Mouse (Mus musculus): ENCODE results near the gene Rbbp5. TPM values are rescaled to one million over a fixed set of nuclear protein-coding genes. Genes with fewer than 3 reads are reported as not detected.

Gene Rbbp5
- polyA plus RNA-seq, 1 experiment from 2014 or later, result 41.5 TPM

GRCm38 (mm10) chr1:132528071-132528470, 50.9 kb downstream of the Rbbp5 start:
- Histone ChIP-seq H3K9me3 (no peaks in the 10 kb centered on the region), H3K4me3 (no peak overlapping the region), H3K9ac (no peak overlapping the region), H3K27ac (no peak overlapping the region), H3K4me2 (no peak overlapping the region), H3K27me3 (no peaks in the 10 kb centered on the region), H3K36me3 (no peaks in the 10 kb centered on the region), H3K4me1 (peaks cover 17% of the 10 kb centered on the region)
- no peak for ATAC-seq (ENCODE audit: insufficient number of reproducible peaks, low FRiP score, low TSS enrichment, low read depth)
- 92% methylated on average over 13 of the region's 13 CpGs for WGBS

GRCm38 (mm10) chr1:132528647-132529334, 51.6 kb downstream of the Rbbp5 start:
- no peak overlapping the region for H3K9ac ChIP-seq
- H3K27ac ChIP-seq, result no peak overlapping the region
- no peak for ATAC-seq (ENCODE audit: insufficient number of reproducible peaks, low FRiP score, low TSS enrichment, low read depth)
- no peak overlapping the region for H3K4me3 ChIP-seq
- H3K27me3 ChIP-seq, result no peaks in the 10 kb centered on the region
- H3K4me1 ChIP-seq, result peaks cover 18% of the 10 kb centered on the region
- H3K9me3 ChIP-seq, result no peaks in the 10 kb centered on the region
- no peaks in the 10 kb centered on the region for H3K36me3 ChIP-seq
- H3K4me2 ChIP-seq, result no peak overlapping the region
- WGBS, result 82% methylated on average over 19 of the region's 19 CpGs

- Histone ChIP-seq H3K27ac (no peak overlapping the region), H3K9me3 (no peaks in the 10 kb centered on the region), H3K36me3 (no peaks in the 10 kb centered on the region), H3K4me3 (no peak overlapping the region), H3K27me3 (0 out of 2 replicates have a peak, but pooled peaks cover 6% of the 10 kb centered on the region), H3K9ac (no peak overlapping the region), H3K4me2 (no peak overlapping the region), H3K4me1 (peaks cover 18% of the 10 kb centered on the region)
- WGBS, result 7% methylated on average over 5 of the region's 5 CpGs
- no peak for ATAC-seq (ENCODE audit: insufficient number of reproducible peaks, low FRiP score, low TSS enrichment, low read depth)
Observed at GRCm38 (mm10) chr1:132530631-132531191, 53.5 kb downstream of the Rbbp5 start.

- Histone ChIP-seq H3K4me2 (no peak overlapping the region), H3K9ac (no peak overlapping the region), H3K9me3 (no peaks in the 10 kb centered on the region), H3K4me3 (no peak overlapping the region), H3K36me3 (no peaks in the 10 kb centered on the region), H3K4me1 (peaks cover 12% of the 10 kb centered on the region), H3K27me3 (0 out of 2 replicates have a peak, but pooled peaks cover 6% of the 10 kb centered on the region), H3K27ac (no peak overlapping the region)
- no peak for ATAC-seq (ENCODE audit: insufficient number of reproducible peaks, low FRiP score, low TSS enrichment, low read depth)
- 56% methylated on average over 9 of the region's 9 CpGs for WGBS
Observed at GRCm38 (mm10) chr1:132532521-132532920, 55.4 kb downstream of the Rbbp5 start.

GRCm38 (mm10) chr1:132533840-132534239, 56.7 kb downstream of the Rbbp5 start:
- Histone ChIP-seq H3K4me2 (no peak overlapping the region), H3K9ac (no peak overlapping the region), H3K36me3 (no peaks in the 10 kb centered on the region), H3K27ac (no peak overlapping the region), H3K4me3 (no peak overlapping the region), H3K9me3 (no peaks in the 10 kb centered on the region), H3K4me1 (peaks cover 12% of the 10 kb centered on the region), H3K27me3 (peaks cover 10% of the 10 kb centered on the region; the same call in 1 of the 2 replicates)
- WGBS, result 4% methylated on average over 8 of the region's 8 CpGs
- no peak for ATAC-seq (ENCODE audit: insufficient number of reproducible peaks, low FRiP score, low TSS enrichment, low read depth)

- H3K27me3 ChIP-seq, result peaks cover 24% of the 10 kb centered on the region
Observed at GRCm38 (mm10) chr1:132535541-132535940, 58.4 kb downstream of the Rbbp5 start.

GRCm38 (mm10) chr1:132536416-132536815, 59.3 kb downstream of the Rbbp5 start:
- no peak overlapping the region for H3K9ac ChIP-seq
- 81% methylated on average over 3 of the region's 3 CpGs for WGBS
- no peak overlapping the region for H3K27ac ChIP-seq
- H3K4me1 ChIP-seq, result peaks cover 9% of the 10 kb centered on the region
- H3K4me3 ChIP-seq, result no peak overlapping the region
- ATAC-seq (ENCODE audit: insufficient number of reproducible peaks, low FRiP score, low TSS enrichment, low read depth), result no peak
- no peak overlapping the region for H3K4me2 ChIP-seq
- H3K9me3 ChIP-seq, result no peaks in the 10 kb centered on the region
- H3K36me3 ChIP-seq, result no peaks in the 10 kb centered on the region
- H3K27me3 ChIP-seq, result peaks cover 33% of the 10 kb centered on the region

More at GRCm38 (mm10) chr1:132535541-132535940, 58.4 kb downstream of the Rbbp5 start:
- H3K27ac ChIP-seq, result no peak overlapping the region
- no peak overlapping the region for H3K4me3 ChIP-seq
- H3K36me3 ChIP-seq, result no peaks in the 10 kb centered on the region
- H3K9me3 ChIP-seq, result no peaks in the 10 kb centered on the region
- peaks cover 10% of the 10 kb centered on the region for H3K4me1 ChIP-seq
- no peak overlapping the region for H3K4me2 ChIP-seq
- H3K9ac ChIP-seq, result no peak overlapping the region
- ATAC-seq (ENCODE audit: insufficient number of reproducible peaks, low FRiP score, low TSS enrichment, low read depth), result no peak
- 87% methylated on average over 4 of the region's 4 CpGs for WGBS

- no peak overlapping the region for H3K9ac ChIP-seq
- H3K9me3 ChIP-seq, result no peaks in the 10 kb centered on the region
- peaks cover 46% of the 10 kb centered on the region for H3K27me3 ChIP-seq
- H3K27ac ChIP-seq, result no peak overlapping the region
- peaks cover 20% of the 10 kb centered on the region for H3K4me1 ChIP-seq
- no peak overlapping the region for H3K4me3 ChIP-seq
- no peaks in the 10 kb centered on the region for H3K36me3 ChIP-seq
- no peak overlapping the region for H3K4me2 ChIP-seq
- 75% methylated on average over 5 of the region's 5 CpGs for whole genome bisulfite sequencing
- no peak for ATAC-seq (ENCODE audit: insufficient number of reproducible peaks, low FRiP score, low TSS enrichment, low read depth)
Observed at GRCm38 (mm10) chr1:132537736-132538135, 60.6 kb downstream of the Rbbp5 start.

GRCm38 (mm10) chr1:132540701-132541100, 63.5 kb downstream of the Rbbp5 start:
- Histone ChIP-seq H3K4me1 (peaks cover 20% of the 10 kb centered on the region), H3K9me3 (no peaks in the 10 kb centered on the region), H3K36me3 (no peaks in the 10 kb centered on the region), H3K4me3 (no peak overlapping the region), H3K27me3 (peaks cover 65% of the 10 kb centered on the region), H3K4me2 (no peak overlapping the region), H3K27ac (no peak overlapping the region), H3K9ac (no peak overlapping the region)
- no peak for ATAC-seq (ENCODE audit: insufficient number of reproducible peaks, low FRiP score, low TSS enrichment, low read depth)
- 56% methylated on average over 7 of the region's 7 CpGs for WGBS

GRCm38 (mm10) chr1:132541171-132541823, 64.1 kb downstream of the Rbbp5 start:
- no peaks in the 10 kb centered on the region for H3K36me3 ChIP-seq
- H3K4me2 ChIP-seq, result no peak overlapping the region
- ATAC-seq (ENCODE audit: insufficient number of reproducible peaks, low FRiP score, low TSS enrichment, low read depth), result no peak

GRCm38 (mm10) chr1:132541824-132542599, 64.8 kb downstream of the Rbbp5 start:
- peaks cover 71% of the 10 kb centered on the region for H3K27me3 ChIP-seq
- no peaks in the 10 kb centered on the region for H3K36me3 ChIP-seq
- H3K4me3 ChIP-seq, result no peak overlapping the region
- 9% methylated on average over 5 of the region's 5 CpGs for WGBS
- H3K4me2 ChIP-seq, result peak overlapping the region; percentile 44; the same call in 1 of the 2 replicates
- no peak overlapping the region for H3K9ac ChIP-seq
- H3K4me1 ChIP-seq, result peaks cover 20% of the 10 kb centered on the region
- no peak overlapping the region for H3K27ac ChIP-seq
- no peaks in the 10 kb centered on the region for H3K9me3 ChIP-seq
- no peak for ATAC-seq (ENCODE audit: insufficient number of reproducible peaks, low FRiP score, low TSS enrichment, low read depth)

More at GRCm38 (mm10) chr1:132541171-132541823, 64.1 kb downstream of the Rbbp5 start:
- H3K4me1 ChIP-seq, result peaks cover 20% of the 10 kb centered on the region
- H3K27me3 ChIP-seq, result peaks cover 71% of the 10 kb centered on the region
- no peak overlapping the region for H3K27ac ChIP-seq
- H3K9me3 ChIP-seq, result no peaks in the 10 kb centered on the region
- H3K9ac ChIP-seq, result no peak overlapping the region
- 4% methylated on average over 14 of the region's 14 CpGs for WGBS
- no peak overlapping the region for H3K4me3 ChIP-seq
